Comparison of ENCODE assay signal across 16 mouse cellular contexts in the genomic region with DNA sequence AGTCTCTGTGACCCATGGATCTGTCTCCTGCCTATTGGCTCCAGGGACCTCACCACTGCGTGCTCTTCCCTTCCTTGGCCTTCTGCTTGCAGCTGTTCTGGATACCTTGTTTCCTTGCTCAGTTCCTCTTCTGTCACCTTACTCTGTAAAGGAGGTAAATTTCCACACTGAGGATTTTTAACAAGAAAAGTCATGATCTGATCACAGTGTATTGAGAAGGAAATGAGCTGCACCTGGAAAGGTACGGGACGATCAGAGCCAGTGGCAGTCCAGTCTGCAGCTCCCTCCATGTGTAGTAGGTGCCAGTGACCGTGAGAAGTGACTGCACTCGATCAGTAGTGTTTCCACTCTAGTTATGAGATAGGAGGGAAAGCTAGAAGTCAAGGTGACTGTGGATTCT.
"Had no signal": no experiment of that assay in that cellular context is flagged by ENCODE, and none has a peak within 500 bp of the region (broad histone marks: within the 10 kb centered on the region; RNA-seq: fewer than 3 reads in every experiment).

No protein-coding gene starts in this region.

- DNase-seq: heart, postnatal 10 days; heart, postnatal 14 days; heart, postnatal 36 days; heart, postnatal 4 days; kidney, adult 11 months; kidney, adult 18-20 months; kidney, adult 2 months; kidney, adult 8-10 months; kidney, adult 9 months; kidney, postnatal 10 days; kidney, postnatal 14 days; kidney, postnatal 25 days; kidney, postnatal 36 days; kidney, postnatal 4 days; layer of hippocampus, adult 9-11 months; layer of hippocampus, postnatal 36 days had no signal
